Mouse (Mus musculus) forelimb bud, embryonic 11.5 days (tissue): ENCODE measurements around the gene Cmc1.

Source experiments
- DNase-seq: peaks from one replicate; pipeline ENCODE4 v3.0.0-alpha.2; 2012; ENCODE audit warnings: low read depth, low spot score

The Cmc1 gene

GRCm38 (mm10) chr9:118031694-118032093 is 118.3 kb downstream of the Cmc1 start:
- DNase-seq, result no peak

DNA sequence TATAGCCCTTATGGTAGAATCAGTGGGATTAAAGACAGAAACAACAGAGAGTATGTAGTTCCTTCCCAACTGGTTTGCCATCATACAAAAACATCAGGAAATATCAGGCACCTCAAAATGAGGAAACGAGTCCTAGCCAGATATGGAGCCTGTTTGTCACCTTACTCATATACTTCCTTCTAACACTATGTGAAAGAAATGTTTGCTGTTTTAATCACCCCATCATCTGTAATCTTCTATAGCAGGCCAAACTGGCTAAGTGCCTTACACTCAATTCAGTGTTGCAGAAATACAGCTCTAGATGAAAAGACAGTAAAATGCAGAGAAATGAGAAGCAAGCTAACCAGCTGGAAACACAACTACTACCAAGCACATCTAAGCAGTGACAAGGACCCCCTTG is 119.7 kb downstream of the Cmc1 start:
- DNase-seq, result no peak

- DNase-seq, result no peak
Measured at GRCm38 (mm10) chr9:118029490-118029889, 120.5 kb downstream of the Cmc1 start.

- DNase-seq, result no peak
Measured at GRCm38 (mm10) chr9:118024966-118025365, 125.0 kb downstream of the Cmc1 start.
